Mouse (Mus musculus) bone marrow, adult 2 months (tissue): ENCODE measurements around the gene Tuba3b. TPM values are rescaled to one million over a fixed set of nuclear protein-coding genes. Genes with fewer than 3 reads are reported as not detected.
A peak's percentile ranks its signal among the peaks of the same experiment; 100 is the strongest.

ENCODE experiments used
- H3K27ac ChIP-seq: fragments of 200-500 bp; 2 replicates; pipeline ENCODE4 v1.5.1; 2012; ENCODE audit warnings: low read depth, mild to moderate bottlenecking, control low read depth, inconsistent platforms, low read length; ENCODE audit not compliant: control insufficient read depth, poor library complexity, insufficient read depth
- H3K4me1 ChIP-seq: fragments of 200-500 bp; 2 replicates; pipeline ENCODE4 v1.6.1; 2011; ENCODE audit warnings: low read length; ENCODE audit not compliant: control insufficient read depth, insufficient read depth
- H3K4me3 ChIP-seq: fragments of 200-500 bp; replicated peaks from 2 replicates; pipeline ENCODE3; 2011; ENCODE audit warnings: mild to moderate bottlenecking, low read depth, low read length, control low read depth; ENCODE audit not compliant: control insufficient read depth
- CTCF ChIP-seq: fragments of 200-500 bp; IDR thresholded peaks from 2 replicates; pipeline ENCODE4 v1.5.1; 2011; ENCODE audit warnings: low read length, control low read depth; ENCODE audit not compliant: control insufficient read depth, insufficient read depth
- POLR2A ChIP-seq: fragments of 200-500 bp; IDR thresholded peaks from 2 replicates; pipeline ENCODE4 v1.6.1; 2011; ENCODE audit warnings: low read depth, mild to moderate bottlenecking, control low read depth, low read length, borderline replicate concordance; ENCODE audit not compliant: control insufficient read depth
- WGBS: fragments of 180-500 bp; shearing (Covaris S2); methylation state at CpG from one replicate; pipeline ENCODE4 v1.1.7; 2018; 5-methylcytosine and 5-hydroxymethylcytosine counted together
- polyA plus RNA-seq: library from polyadenylated mRNA; stranded (reverse); fragments of >200 nt; gene quantifications from 2 replicates; pipeline ENCODE4 v1.2.4, GENCODE M21; 2011; ENCODE audit warnings: low replicate concordance; ENCODE audit not compliant: missing spikeins, insufficient read depth, insufficient read length

The Tuba3b gene
- polyA plus RNA-seq, 1 experiment = not detected

DNA sequence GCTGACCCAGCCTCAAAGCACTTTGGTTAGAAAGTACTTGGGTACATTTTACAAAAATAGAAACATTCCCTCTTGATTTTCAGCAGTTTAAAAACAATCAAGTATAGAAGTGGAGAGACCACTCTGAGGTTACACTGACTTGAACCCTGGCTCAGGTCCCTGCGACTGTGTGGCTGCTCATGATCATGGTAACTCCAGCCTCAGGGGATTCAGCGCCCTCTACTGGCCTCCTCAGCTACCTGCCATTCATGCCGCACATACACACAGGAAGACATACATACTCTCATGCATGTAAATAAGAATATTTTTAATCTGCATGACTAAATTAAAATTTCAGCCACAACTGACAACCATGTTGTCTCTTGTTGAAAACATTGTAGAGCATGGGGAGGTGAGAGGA lies 50.2 kb downstream of the Tuba3b start:
- Histone ChIP-seq H3K27ac (no peak overlapping the region), H3K4me1 (no peaks in the 10 kb centered on the region), H3K4me3 (no peak overlapping the region)
- TF ChIP-seq POLR2A (no peak), CTCF (0 out of 2 replicates have a peak, but pooled peaks have one; percentile 10)
- 77% methylated on average over 3 of the region's 3 CpGs for WGBS

DNA sequence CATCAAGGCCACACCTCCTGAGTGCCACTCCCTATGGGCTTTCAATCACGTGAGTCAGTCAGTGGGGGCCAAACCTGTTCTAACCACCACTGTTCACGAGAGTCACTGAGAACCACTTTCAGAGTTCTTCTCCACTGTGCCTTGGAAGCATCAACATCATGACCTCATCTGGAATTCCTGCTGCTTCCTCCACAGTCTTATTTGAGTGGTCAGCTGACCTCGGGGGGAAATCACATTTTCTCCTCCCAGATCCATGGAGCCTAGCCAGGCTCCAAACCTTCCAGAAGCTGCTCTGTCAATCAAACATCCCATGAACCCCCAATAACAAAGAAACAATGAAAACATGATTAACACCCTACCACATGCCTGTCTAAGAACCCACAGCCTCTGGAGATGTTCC lies 52.1 kb downstream of the Tuba3b start:
- no peaks in the 10 kb centered on the region for H3K4me1 ChIP-seq
- no peak for TF ChIP-seq CTCF
- TF ChIP-seq POLR2A = no peak
- no peak overlapping the region for H3K27ac ChIP-seq
- WGBS = 62% methylated on average over 3 of the region's 3 CpGs
- no peak overlapping the region for H3K4me3 ChIP-seq

GRCm38 (mm10) chr6:145669596-145670071 lies 54.1 kb downstream of the Tuba3b start:
- Histone ChIP-seq H3K4me1 (no peaks in the 10 kb centered on the region), H3K4me3 (no peak overlapping the region), H3K27ac (no peak overlapping the region)
- 72% methylated on average over 10 of the region's 10 CpGs for WGBS
- TF ChIP-seq POLR2A = no peak
- TF ChIP-seq CTCF = no peak

Other genes with a start within 250 kb of the Tuba3b start
- not detected in 2 replicates for gene Lmntd1, start 1.4 kb upstream of the Tuba3b start, polyA plus RNA-seq
- 3.0 and 3.5 TPM in 2 replicates for gene Rassf8, start 131.0 kb downstream of the Tuba3b start, polyA plus RNA-seq
- gene Bhlhe41, start 249.8 kb downstream of the Tuba3b start, polyA plus RNA-seq = 2.2 and 4.9 TPM in 2 replicates